Mouse (Mus musculus): ENCODE data around the gene Krt26. TPM values are rescaled to one million over a fixed set of nuclear protein-coding genes. Genes with fewer than 3 reads are reported as not detected.

The Krt26 gene
- total RNA-seq, 1 experiment, result not detected

DNA sequence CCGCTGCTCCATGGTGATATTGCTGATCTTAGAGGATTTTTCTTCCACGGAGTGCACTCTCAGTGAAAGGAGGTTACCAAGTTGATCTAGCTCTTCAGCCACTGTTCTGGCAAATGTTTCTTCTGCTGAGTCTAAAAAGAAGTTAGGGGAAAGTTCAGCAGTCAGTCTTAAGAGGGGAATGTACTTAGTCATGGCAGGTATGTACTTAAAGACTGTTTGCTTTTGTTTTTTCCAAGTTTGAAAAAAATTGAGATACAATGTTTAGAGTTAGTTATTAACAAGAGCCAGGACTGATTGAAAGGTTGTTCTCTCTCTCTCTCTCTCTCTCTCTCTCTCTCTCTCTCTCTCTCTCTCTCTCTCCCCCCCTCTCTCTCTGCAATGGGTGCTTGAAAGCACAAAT lies 8.1 kb downstream of the Krt26 start:
- no peaks in the 10 kb centered on the region for H3K36me3 ChIP-seq (ENCODE audit: control insufficient read depth, insufficient read depth, low read length, poor library complexity, severe bottlenecking)
- H3K4me1 ChIP-seq (ENCODE audit: control insufficient read depth in 2 of 2, insufficient read depth in 2 of 2, low read length in 2 of 2, poor library complexity in 1 of 2), result no peaks in the 10 kb centered on the region
- TF ChIP-seq ZNF384 (IDR thresholded peaks at IDR 0.05; ENCODE audit: low read depth, low read length) (no peak), ZC3H11A (IDR thresholded peaks at IDR 0.05; ENCODE audit: borderline replicate concordance, low read depth, low read length) (no peak), MAFK (IDR thresholded peaks at IDR 0.05; ENCODE audit: insufficient read depth, low read depth, low read length) (no peak), HCFC1 (IDR thresholded peaks at IDR 0.05; ENCODE audit: borderline replicate concordance, insufficient read depth, low read length) (no peak), CHD2 (IDR thresholded peaks at IDR 0.05; ENCODE audit: low read depth, low read length) (no peak)
- no peak overlapping the region for H3K4me3 ChIP-seq (ENCODE audit: insufficient read depth in 1 of 2, low read depth in 1 of 2, low read length in 2 of 2, poor library complexity in 1 of 2, severe bottlenecking in 1 of 2)
- in situ Hi-C loops (cut with MboI; ENCODE audit: low sequenced_read_pairs in 2 of 2, unreplicated experiment in 2 of 2), result no loop called here
- no peak overlapping the region for H3K27ac ChIP-seq (ENCODE audit: insufficient read depth, low read depth, low read length, poor library complexity, severe bottlenecking)
- no peak overlapping the region for H3K9ac ChIP-seq (ENCODE audit: insufficient read depth, low read depth, low read length, poor library complexity, severe bottlenecking)
- no peaks in the 10 kb centered on the region for H3K9me3 ChIP-seq (ENCODE audit: control insufficient read depth, insufficient read depth, low read depth, low read length)
- DNase-seq (ENCODE audit: low read depth, low spot score), result no peak

DNA sequence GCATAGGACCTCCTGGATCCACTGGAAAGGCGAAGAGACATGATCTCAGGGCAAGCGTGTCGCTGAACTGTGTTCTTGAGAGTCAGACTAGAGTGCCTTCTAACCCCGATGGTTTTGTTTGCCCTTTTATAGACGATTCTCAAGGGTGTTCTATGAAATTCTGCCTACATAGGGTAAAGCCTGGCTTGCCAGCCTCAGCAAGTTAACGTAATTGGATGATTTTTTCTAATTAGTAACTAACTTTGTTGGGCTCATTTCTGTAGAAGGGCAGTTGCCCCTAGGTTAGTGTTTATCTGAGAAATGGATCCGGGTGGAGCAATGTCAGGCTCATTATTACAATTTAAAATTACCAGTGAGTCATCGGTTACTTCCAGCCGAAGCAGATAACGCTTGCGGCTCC lies 14.9 kb downstream of the Krt26 start, which contains the start of gene Krt25:
TSS of gene Krt25 (minus strand) at position 101 of the 400 bp plus-strand sequence.
- Histone ChIP-seq H3K9me3 (ENCODE audit: control insufficient read depth, insufficient read depth, low read depth, low read length) (no peaks in the 10 kb centered on the region), H3K27ac (ENCODE audit: insufficient read depth, low read depth, low read length, poor library complexity, severe bottlenecking) (no peak within 1 kb of the TSS), H3K4me3 (ENCODE audit: insufficient read depth in 1 of 2, low read depth in 1 of 2, low read length in 2 of 2, poor library complexity in 1 of 2, severe bottlenecking in 1 of 2) (no peak within 1 kb of the TSS), H3K4me1 (ENCODE audit: control insufficient read depth in 2 of 2, insufficient read depth in 2 of 2, low read length in 2 of 2, poor library complexity in 1 of 2) (no peaks in the 10 kb centered on the region), H3K9ac (ENCODE audit: insufficient read depth, low read depth, low read length, poor library complexity, severe bottlenecking) (no peak within 1 kb of the TSS), H3K36me3 (ENCODE audit: control insufficient read depth, insufficient read depth, low read length, poor library complexity, severe bottlenecking) (no peaks in the 10 kb centered on the region)
- no peak for DNase-seq (ENCODE audit: low read depth, low spot score)
- TF ChIP-seq HCFC1 (IDR thresholded peaks at IDR 0.05; ENCODE audit: borderline replicate concordance, insufficient read depth, low read length), result no peak
- no peak for TF ChIP-seq MAFK (IDR thresholded peaks at IDR 0.05; ENCODE audit: insufficient read depth, low read depth, low read length)
- TF ChIP-seq ZNF384 (IDR thresholded peaks at IDR 0.05; ENCODE audit: low read depth, low read length), result no peak
- TF ChIP-seq ZC3H11A (IDR thresholded peaks at IDR 0.05; ENCODE audit: borderline replicate concordance, low read depth, low read length), result no peak
- TF ChIP-seq CHD2 (IDR thresholded peaks at IDR 0.05; ENCODE audit: low read depth, low read length), result no peak
- in situ Hi-C loops (cut with MboI; ENCODE audit: low sequenced_read_pairs in 2 of 2, unreplicated experiment in 2 of 2), result no loop called here

DNA sequence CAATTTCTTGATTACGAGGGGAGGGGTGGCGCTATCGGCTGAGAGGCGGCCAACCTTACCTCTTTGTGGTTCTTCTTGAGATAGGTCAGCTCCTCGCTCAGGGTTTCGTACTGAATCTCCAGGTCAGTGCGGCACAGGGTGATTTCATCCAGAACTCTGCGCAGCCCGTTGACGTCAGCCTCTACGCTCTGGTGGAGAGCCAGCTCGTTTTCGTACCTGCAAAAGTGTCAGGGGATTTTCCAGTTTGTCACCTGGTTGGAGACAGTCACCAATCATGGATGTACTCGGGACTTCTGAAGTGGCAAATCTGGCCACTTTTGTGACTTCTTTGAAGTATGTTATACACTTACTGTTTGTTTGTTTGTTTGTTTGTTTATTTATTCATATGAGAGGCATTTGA lies 16.7 kb downstream of the Krt26 start:
- Histone ChIP-seq H3K4me3 (ENCODE audit: insufficient read depth in 1 of 2, low read depth in 1 of 2, low read length in 2 of 2, poor library complexity in 1 of 2, severe bottlenecking in 1 of 2) (no peak overlapping the region), H3K9me3 (ENCODE audit: control insufficient read depth, insufficient read depth, low read depth, low read length) (no peaks in the 10 kb centered on the region), H3K4me1 (ENCODE audit: control insufficient read depth in 2 of 2, insufficient read depth in 2 of 2, low read length in 2 of 2, poor library complexity in 1 of 2) (no peaks in the 10 kb centered on the region), H3K36me3 (ENCODE audit: control insufficient read depth, insufficient read depth, low read length, poor library complexity, severe bottlenecking) (no peaks in the 10 kb centered on the region), H3K27ac (ENCODE audit: insufficient read depth, low read depth, low read length, poor library complexity, severe bottlenecking) (no peak overlapping the region), H3K9ac (ENCODE audit: insufficient read depth, low read depth, low read length, poor library complexity, severe bottlenecking) (no peak overlapping the region)
- in situ Hi-C loops (cut with MboI; ENCODE audit: low sequenced_read_pairs in 2 of 2, unreplicated experiment in 2 of 2), result no loop called here
- TF ChIP-seq MAFK (IDR thresholded peaks at IDR 0.05; ENCODE audit: insufficient read depth, low read depth, low read length) (no peak), HCFC1 (IDR thresholded peaks at IDR 0.05; ENCODE audit: borderline replicate concordance, insufficient read depth, low read length) (no peak), ZC3H11A (IDR thresholded peaks at IDR 0.05; ENCODE audit: borderline replicate concordance, low read depth, low read length) (no peak), CHD2 (IDR thresholded peaks at IDR 0.05; ENCODE audit: low read depth, low read length) (no peak), ZNF384 (IDR thresholded peaks at IDR 0.05; ENCODE audit: low read depth, low read length) (no peak)
- DNase-seq (ENCODE audit: low read depth, low spot score), result no peak

DNA sequence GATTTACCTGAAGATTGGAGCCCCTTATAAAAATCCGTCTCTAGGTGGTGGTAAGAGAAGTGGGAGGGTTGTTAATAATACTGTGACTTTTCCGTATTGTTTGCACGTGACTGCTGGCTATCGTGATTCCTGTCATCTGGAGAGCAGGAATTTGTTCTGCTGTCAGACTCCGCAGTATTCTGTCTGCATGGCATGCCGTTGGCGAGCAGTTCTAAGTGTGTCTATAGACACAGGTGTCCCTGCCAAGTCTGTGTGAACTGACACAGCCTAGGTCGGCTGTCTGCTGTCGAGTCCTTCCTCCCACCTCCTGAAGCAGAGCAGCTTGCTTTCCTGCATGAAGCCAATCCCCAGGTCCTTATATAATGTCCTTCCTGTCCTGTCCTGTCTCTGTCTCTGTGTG lies 18.6 kb downstream of the Krt26 start:
- DNase-seq (ENCODE audit: low read depth, low spot score), result no peak
- Histone ChIP-seq H3K27ac (ENCODE audit: insufficient read depth, low read depth, low read length, poor library complexity, severe bottlenecking) (no peak overlapping the region), H3K36me3 (ENCODE audit: control insufficient read depth, insufficient read depth, low read length, poor library complexity, severe bottlenecking) (no peaks in the 10 kb centered on the region), H3K4me1 (ENCODE audit: control insufficient read depth in 2 of 2, insufficient read depth in 2 of 2, low read length in 2 of 2, poor library complexity in 1 of 2) (no peaks in the 10 kb centered on the region), H3K4me3 (ENCODE audit: insufficient read depth in 1 of 2, low read depth in 1 of 2, low read length in 2 of 2, poor library complexity in 1 of 2, severe bottlenecking in 1 of 2) (no peak overlapping the region), H3K9ac (ENCODE audit: insufficient read depth, low read depth, low read length, poor library complexity, severe bottlenecking) (no peak overlapping the region), H3K9me3 (ENCODE audit: control insufficient read depth, insufficient read depth, low read depth, low read length) (no peaks in the 10 kb centered on the region)
- in situ Hi-C loops (cut with MboI; ENCODE audit: low sequenced_read_pairs in 2 of 2, unreplicated experiment in 2 of 2), result no loop called here
- TF ChIP-seq ZNF384 (IDR thresholded peaks at IDR 0.05; ENCODE audit: low read depth, low read length) (no peak), HCFC1 (IDR thresholded peaks at IDR 0.05; ENCODE audit: borderline replicate concordance, insufficient read depth, low read length) (no peak), MAFK (IDR thresholded peaks at IDR 0.05; ENCODE audit: insufficient read depth, low read depth, low read length) (no peak), ZC3H11A (IDR thresholded peaks at IDR 0.05; ENCODE audit: borderline replicate concordance, low read depth, low read length) (no peak), CHD2 (IDR thresholded peaks at IDR 0.05; ENCODE audit: low read depth, low read length) (no peak)

DNA sequence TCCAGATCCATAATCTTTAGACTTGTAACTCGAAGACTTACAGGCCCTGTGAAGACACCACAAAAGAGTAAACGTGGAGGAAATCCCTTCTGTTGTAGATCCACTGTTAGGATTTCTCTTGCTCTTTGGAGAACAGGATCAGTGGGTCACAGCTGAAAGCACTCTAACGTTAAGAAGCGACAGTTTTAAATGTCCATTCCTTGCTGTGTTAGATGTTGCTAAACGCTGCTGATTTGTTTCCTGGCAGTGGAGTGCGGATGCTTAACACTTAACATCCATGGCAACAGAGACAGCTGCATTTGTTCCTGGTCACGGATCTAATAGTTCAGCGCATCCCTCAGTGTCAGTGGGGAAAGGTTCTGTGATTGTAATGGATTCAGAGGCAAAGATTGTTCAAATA lies 21.2 kb downstream of the Krt26 start:
- Histone ChIP-seq H3K4me3 (ENCODE audit: insufficient read depth in 1 of 2, low read depth in 1 of 2, low read length in 2 of 2, poor library complexity in 1 of 2, severe bottlenecking in 1 of 2) (no peak overlapping the region), H3K4me1 (ENCODE audit: control insufficient read depth in 2 of 2, insufficient read depth in 2 of 2, low read length in 2 of 2, poor library complexity in 1 of 2) (no peaks in the 10 kb centered on the region), H3K9me3 (ENCODE audit: control insufficient read depth, insufficient read depth, low read depth, low read length) (no peaks in the 10 kb centered on the region), H3K9ac (ENCODE audit: insufficient read depth, low read depth, low read length, poor library complexity, severe bottlenecking) (no peak overlapping the region), H3K27ac (ENCODE audit: insufficient read depth, low read depth, low read length, poor library complexity, severe bottlenecking) (no peak overlapping the region), H3K36me3 (ENCODE audit: control insufficient read depth, insufficient read depth, low read length, poor library complexity, severe bottlenecking) (no peaks in the 10 kb centered on the region)
- in situ Hi-C loops (cut with MboI; ENCODE audit: low sequenced_read_pairs in 2 of 2, unreplicated experiment in 2 of 2), result no loop called here
- DNase-seq (ENCODE audit: low read depth, low spot score), result no peak
- TF ChIP-seq MAFK (IDR thresholded peaks at IDR 0.05; ENCODE audit: insufficient read depth, low read depth, low read length) (no peak), ZNF384 (IDR thresholded peaks at IDR 0.05; ENCODE audit: low read depth, low read length) (no peak), ZC3H11A (IDR thresholded peaks at IDR 0.05; ENCODE audit: borderline replicate concordance, low read depth, low read length) (no peak), CHD2 (IDR thresholded peaks at IDR 0.05; ENCODE audit: low read depth, low read length) (no peak), HCFC1 (IDR thresholded peaks at IDR 0.05; ENCODE audit: borderline replicate concordance, insufficient read depth, low read length) (no peak)
